Mouse (Mus musculus): ENCODE data around the gene Kdm5a. TPM values are rescaled to one million over a fixed set of nuclear protein-coding genes. Genes with fewer than 3 reads are reported as not detected.

The Kdm5a gene
- polyA plus RNA-seq (2015; fragmentation: Nextera tagmentation; extraction: Ambion mirVana), result 15.1 and 17.2 TPM in 2 replicates

DNA sequence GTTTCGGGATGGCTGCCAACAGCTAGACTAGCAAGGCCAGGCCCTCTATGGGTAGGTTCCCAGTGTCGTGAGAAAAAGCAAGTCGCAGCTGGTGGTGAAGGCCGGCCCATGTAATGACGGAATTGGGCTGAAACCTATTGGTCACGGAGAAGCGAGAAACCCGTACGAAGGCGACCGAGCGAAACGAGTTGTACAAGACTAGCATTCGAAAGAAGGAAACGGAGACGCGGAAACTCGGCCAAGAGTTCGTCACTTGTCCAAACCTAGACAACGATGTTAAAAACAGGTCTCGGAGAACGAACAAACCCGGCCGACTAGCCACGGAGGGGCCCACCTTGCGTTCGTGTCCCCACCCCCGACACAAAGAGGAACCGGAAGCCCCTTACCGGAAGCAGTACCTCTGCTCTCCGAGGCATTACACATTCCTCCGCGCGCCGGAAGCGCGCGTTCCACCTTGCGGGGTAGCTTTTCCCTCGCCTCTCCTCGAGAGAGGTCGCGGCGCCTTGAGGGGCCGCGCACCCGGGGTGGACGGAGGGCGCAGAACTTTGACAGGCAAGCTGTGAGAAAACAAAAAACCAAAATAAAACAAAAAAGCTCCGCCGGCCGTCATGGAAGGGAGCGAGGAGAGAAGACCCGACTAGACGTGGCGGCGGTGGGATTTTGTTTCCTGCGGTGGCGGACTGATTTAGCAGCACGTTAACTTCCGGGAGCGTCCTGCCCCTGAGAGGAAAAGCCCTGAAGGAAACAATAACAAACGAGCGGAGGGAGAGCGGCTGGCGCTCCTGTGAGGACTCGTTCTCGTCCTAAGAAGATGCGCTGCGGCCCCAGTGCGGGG, at the start of gene Kdm5a, which contains the start of gene Ccdc77:
Gene Kdm5a (plus strand): TSS at position 437 of the 835 bp plus-strand sequence.
Gene Ccdc77 (minus strand): TSS at position 687 of the 835 bp plus-strand sequence.
- WGBS (ENCODE audit: insufficient replicate concordance), result 0% methylated on average over 71 of the region's 71 CpGs
- peaks cover 7% of the 10 kb centered on the region for H3K36me3 ChIP-seq (ENCODE audit: control insufficient read depth, insufficient read depth)
- H3K27ac ChIP-seq (ENCODE audit: low read length), result peak within 1 kb of the TSS; percentile 95
- no peaks in the 10 kb centered on the region for H3K9me3 ChIP-seq (replicated peaks; ENCODE audit: control insufficient read depth, low read length)
- H3K4me1 ChIP-seq (ENCODE audit: control insufficient read depth, low read depth, low read length), result peaks cover 15% of the 10 kb centered on the region
- peak within 1 kb of the TSS; percentile 97 for H3K9ac ChIP-seq (ENCODE audit: low read depth, low read length)
- ATAC-seq (ENCODE audit: low read depth), result peak; percentile 96
- H3K4me2 ChIP-seq (ENCODE audit: low read depth, low read length), result peak within 1 kb of the TSS; percentile 80
- no peaks in the 10 kb centered on the region for H3K27me3 ChIP-seq (ENCODE audit: control insufficient read depth, insufficient read depth, low read depth, low read length)
- peak within 1 kb of the TSS; percentile 99 for H3K4me3 ChIP-seq (ENCODE audit: low read depth, low read length)

DNA sequence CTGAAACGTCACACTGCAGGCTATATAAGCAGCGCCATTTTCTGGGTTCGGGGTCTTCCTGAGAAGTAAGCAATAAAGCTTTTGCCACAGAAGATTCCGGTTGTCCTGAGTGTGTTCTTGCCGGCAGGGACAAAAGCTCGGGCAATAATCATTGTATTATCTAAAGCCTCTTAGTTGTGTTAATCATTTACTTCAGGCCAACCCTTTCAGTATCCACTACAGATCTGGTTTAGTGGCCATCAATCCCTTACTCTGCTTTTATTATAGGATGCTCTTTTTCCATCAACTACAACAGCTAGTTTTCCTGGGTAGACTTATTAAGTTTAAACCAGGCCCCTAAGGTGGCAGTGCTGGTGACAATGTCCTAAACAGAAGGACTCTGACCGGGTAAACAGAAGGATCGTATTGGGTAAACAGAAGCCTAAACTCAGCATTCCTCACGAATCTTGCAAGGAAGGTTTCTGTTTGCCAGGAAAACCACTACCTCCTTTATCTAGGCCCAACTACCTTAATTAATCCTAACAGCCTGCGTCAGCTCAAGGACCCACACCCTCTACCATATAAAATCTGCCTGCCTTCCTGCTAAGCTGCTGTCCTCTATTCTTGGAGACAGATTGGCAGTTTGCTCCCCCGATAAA, 45.5 kb upstream of the Kdm5a start:
- Histone ChIP-seq H3K4me1 (ENCODE audit: control insufficient read depth, low read depth, low read length) (no peaks in the 10 kb centered on the region), H3K36me3 (ENCODE audit: control insufficient read depth, insufficient read depth) (no peaks in the 10 kb centered on the region), H3K27me3 (ENCODE audit: control insufficient read depth, insufficient read depth, low read depth, low read length) (no peaks in the 10 kb centered on the region), H3K9ac (ENCODE audit: low read depth, low read length) (no peak overlapping the region), H3K4me3 (ENCODE audit: low read depth, low read length) (no peak overlapping the region), H3K4me2 (ENCODE audit: low read depth, low read length) (no peak overlapping the region), H3K27ac (ENCODE audit: low read length) (no peak overlapping the region), H3K9me3 (replicated peaks; ENCODE audit: control insufficient read depth, low read length) (no peaks in the 10 kb centered on the region)
- WGBS (ENCODE audit: insufficient replicate concordance), result 57% methylated on average over 11 of the region's 11 CpGs
- no peak for ATAC-seq (ENCODE audit: low read depth)

DNA sequence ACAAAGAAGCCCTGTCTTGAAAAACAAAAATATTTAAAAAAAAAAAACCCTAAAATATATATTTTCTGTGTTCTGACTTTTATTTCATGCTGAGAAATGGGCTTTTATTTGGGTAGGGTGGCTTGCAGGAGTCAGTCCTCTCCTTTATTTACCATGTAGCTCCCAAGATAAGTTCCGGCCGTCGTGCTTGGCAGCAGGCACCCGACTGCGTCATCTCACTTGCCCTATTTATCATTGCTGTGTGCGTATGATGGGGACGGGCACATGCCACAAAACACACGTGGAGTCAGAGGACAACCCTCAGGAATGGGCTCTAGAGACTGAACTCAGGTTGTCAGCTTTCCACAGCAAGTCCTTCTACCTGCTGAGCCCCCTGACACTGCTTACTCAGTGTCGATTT, 44.8 kb upstream of the Kdm5a start:
- Histone ChIP-seq H3K36me3 (ENCODE audit: control insufficient read depth, insufficient read depth) (peaks cover 4% of the 10 kb centered on the region; the same call in 1 of the 2 replicates), H3K4me3 (ENCODE audit: low read depth, low read length) (no peak overlapping the region), H3K4me2 (ENCODE audit: low read depth, low read length) (no peak overlapping the region), H3K27me3 (ENCODE audit: control insufficient read depth, insufficient read depth, low read depth, low read length) (no peaks in the 10 kb centered on the region), H3K4me1 (ENCODE audit: control insufficient read depth, low read depth, low read length) (no peaks in the 10 kb centered on the region), H3K9me3 (replicated peaks; ENCODE audit: control insufficient read depth, low read length) (no peaks in the 10 kb centered on the region), H3K27ac (ENCODE audit: low read length) (no peak overlapping the region), H3K9ac (ENCODE audit: low read depth, low read length) (no peak overlapping the region)
- 70% methylated on average over 9 of the region's 9 CpGs for WGBS (ENCODE audit: insufficient replicate concordance)
- ATAC-seq (ENCODE audit: low read depth), result no peak

DNA sequence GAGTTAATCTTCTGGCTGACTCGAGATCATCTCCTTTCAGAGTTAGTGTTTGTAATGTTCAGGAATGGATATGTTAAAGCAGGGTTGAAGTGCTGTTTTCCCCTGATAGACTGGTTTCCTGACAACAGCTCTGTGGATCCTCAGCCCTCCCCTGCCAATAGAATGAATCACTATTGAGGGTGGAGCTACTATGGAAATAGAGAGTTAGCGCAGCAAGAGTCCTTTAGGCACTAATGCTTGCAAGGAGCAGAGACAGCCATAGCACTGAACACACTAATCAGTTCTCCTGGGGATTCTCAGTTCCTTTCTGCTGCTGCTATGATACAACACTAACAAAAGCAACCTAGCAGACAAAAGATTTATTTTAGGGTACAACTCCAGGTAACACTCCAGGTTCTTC, 43.6 kb upstream of the Kdm5a start:
- H3K27ac ChIP-seq (ENCODE audit: low read length), result no peak overlapping the region
- no peak for ATAC-seq (ENCODE audit: low read depth)
- peaks cover 14% of the 10 kb centered on the region for H3K36me3 ChIP-seq (ENCODE audit: control insufficient read depth, insufficient read depth)
- H3K9me3 ChIP-seq (replicated peaks; ENCODE audit: control insufficient read depth, low read length), result no peaks in the 10 kb centered on the region
- 56% methylated on average over 2 of the region's 2 CpGs for WGBS (ENCODE audit: insufficient replicate concordance)
- no peaks in the 10 kb centered on the region for H3K27me3 ChIP-seq (ENCODE audit: control insufficient read depth, insufficient read depth, low read depth, low read length)
- no peak overlapping the region for H3K4me3 ChIP-seq (ENCODE audit: low read depth, low read length)
- no peak overlapping the region for H3K4me2 ChIP-seq (ENCODE audit: low read depth, low read length)
- no peaks in the 10 kb centered on the region for H3K4me1 ChIP-seq (ENCODE audit: control insufficient read depth, low read depth, low read length)
- H3K9ac ChIP-seq (ENCODE audit: low read depth, low read length), result no peak overlapping the region

DNA sequence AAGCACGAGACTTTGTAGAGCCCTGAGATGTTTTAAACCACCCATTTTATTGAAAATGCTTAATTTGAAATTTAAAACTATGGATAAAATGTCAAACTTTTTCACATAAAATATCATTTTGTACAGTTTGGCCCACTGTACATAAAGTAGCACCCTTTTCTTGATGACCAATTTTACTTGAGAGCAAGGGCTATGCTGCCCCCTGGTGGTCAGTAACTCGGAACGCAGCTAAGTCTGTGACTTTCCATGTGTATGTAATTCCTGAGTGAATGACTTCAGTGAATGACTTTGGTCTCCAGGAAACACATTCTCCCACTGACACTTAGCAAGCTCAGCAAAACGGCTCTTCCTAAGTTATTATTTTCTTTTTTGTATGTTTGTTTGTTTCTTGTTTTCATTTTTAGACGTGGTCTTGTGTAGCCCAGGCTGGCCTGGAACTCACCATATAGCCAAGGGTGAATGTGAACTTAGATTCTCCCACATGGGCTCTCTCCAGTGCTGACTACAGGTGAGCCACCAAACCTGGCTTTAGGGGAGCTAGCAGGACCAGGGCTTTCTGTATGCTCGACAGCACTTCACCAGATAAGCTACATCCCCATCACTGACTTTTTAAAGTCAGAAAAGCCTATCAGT, 39.5 kb upstream of the Kdm5a start:
- H3K4me3 ChIP-seq (ENCODE audit: low read depth, low read length), result no peak overlapping the region
- H3K27me3 ChIP-seq (ENCODE audit: control insufficient read depth, insufficient read depth, low read depth, low read length), result no peaks in the 10 kb centered on the region
- no peak overlapping the region for H3K4me2 ChIP-seq (ENCODE audit: low read depth, low read length)
- H3K4me1 ChIP-seq (ENCODE audit: control insufficient read depth, low read depth, low read length), result no peaks in the 10 kb centered on the region
- ATAC-seq (ENCODE audit: low read depth), result no peak
- peaks cover 25% of the 10 kb centered on the region for H3K36me3 ChIP-seq (ENCODE audit: control insufficient read depth, insufficient read depth)
- no peak overlapping the region for H3K9ac ChIP-seq (ENCODE audit: low read depth, low read length)
- H3K9me3 ChIP-seq (replicated peaks; ENCODE audit: control insufficient read depth, low read length), result no peaks in the 10 kb centered on the region
- H3K27ac ChIP-seq (ENCODE audit: low read length), result no peak overlapping the region
- 29% methylated on average over 6 of the region's 6 CpGs for WGBS (ENCODE audit: insufficient replicate concordance)

DNA sequence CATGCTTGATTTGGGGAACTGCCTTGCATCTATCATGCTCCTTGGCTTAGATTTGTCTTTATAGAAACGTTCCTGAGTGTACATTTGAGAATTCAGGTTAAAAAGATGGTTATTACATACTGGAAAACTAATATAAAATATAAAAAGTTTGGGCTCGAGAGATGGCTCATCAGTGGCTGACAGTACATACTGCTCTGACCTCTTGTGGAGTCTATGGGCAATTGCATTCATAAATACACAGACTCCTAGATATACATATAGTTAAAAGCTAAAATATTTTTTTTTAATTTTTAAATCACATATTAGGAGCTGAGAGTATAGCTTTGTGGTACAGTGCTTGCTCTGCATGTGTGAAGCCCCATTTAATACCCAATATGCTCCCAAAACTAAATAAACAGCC, 31.6 kb upstream of the Kdm5a start:
- 67% methylated on average over 2 of the region's 2 CpGs for WGBS (ENCODE audit: insufficient replicate concordance)
- H3K4me3 ChIP-seq (ENCODE audit: low read depth, low read length), result no peak overlapping the region
- no peaks in the 10 kb centered on the region for H3K4me1 ChIP-seq (ENCODE audit: control insufficient read depth, low read depth, low read length)
- peaks cover 56% of the 10 kb centered on the region for H3K36me3 ChIP-seq (ENCODE audit: control insufficient read depth, insufficient read depth)
- H3K9ac ChIP-seq (ENCODE audit: low read depth, low read length), result no peak overlapping the region
- H3K9me3 ChIP-seq (replicated peaks; ENCODE audit: control insufficient read depth, low read length), result no peaks in the 10 kb centered on the region
- H3K4me2 ChIP-seq (ENCODE audit: low read depth, low read length), result no peak overlapping the region
- no peak overlapping the region for H3K27ac ChIP-seq (ENCODE audit: low read length)
- H3K27me3 ChIP-seq (ENCODE audit: control insufficient read depth, insufficient read depth, low read depth, low read length), result no peaks in the 10 kb centered on the region
- ATAC-seq (ENCODE audit: low read depth), result no peak

DNA sequence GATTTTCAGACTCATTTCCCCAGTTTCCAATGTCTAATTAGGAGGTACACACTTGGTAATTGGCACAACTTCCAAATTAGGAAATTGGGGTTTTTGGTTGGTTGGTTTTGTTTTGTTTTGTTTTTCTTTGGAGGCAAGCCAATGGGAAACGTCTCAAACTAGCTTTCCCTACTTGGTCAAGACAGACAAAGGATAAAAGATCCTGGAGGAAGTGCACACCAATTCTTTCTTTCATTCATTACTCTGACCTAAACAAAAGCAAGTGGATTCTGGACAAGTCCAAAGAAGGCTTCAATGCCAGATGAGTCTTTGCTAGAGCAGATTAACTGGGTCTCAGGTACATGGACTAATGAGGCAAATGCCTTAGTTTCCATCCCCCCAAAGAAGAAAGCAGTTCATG, 19.9 kb upstream of the Kdm5a start:
- 51% methylated on average over 1 of the region's 1 CpGs for WGBS (ENCODE audit: insufficient replicate concordance)
- H3K4me2 ChIP-seq (ENCODE audit: low read depth, low read length), result no peak overlapping the region
- H3K9ac ChIP-seq (ENCODE audit: low read depth, low read length), result no peak overlapping the region
- H3K4me3 ChIP-seq (ENCODE audit: low read depth, low read length), result no peak overlapping the region
- H3K9me3 ChIP-seq (replicated peaks; ENCODE audit: control insufficient read depth, low read length), result no peaks in the 10 kb centered on the region
- H3K4me1 ChIP-seq (ENCODE audit: control insufficient read depth, low read depth, low read length), result no peaks in the 10 kb centered on the region
- peaks cover 49% of the 10 kb centered on the region for H3K36me3 ChIP-seq (ENCODE audit: control insufficient read depth, insufficient read depth)
- no peak overlapping the region for H3K27ac ChIP-seq (ENCODE audit: low read length)
- no peaks in the 10 kb centered on the region for H3K27me3 ChIP-seq (ENCODE audit: control insufficient read depth, insufficient read depth, low read depth, low read length)
- ATAC-seq (ENCODE audit: low read depth), result no peak

DNA sequence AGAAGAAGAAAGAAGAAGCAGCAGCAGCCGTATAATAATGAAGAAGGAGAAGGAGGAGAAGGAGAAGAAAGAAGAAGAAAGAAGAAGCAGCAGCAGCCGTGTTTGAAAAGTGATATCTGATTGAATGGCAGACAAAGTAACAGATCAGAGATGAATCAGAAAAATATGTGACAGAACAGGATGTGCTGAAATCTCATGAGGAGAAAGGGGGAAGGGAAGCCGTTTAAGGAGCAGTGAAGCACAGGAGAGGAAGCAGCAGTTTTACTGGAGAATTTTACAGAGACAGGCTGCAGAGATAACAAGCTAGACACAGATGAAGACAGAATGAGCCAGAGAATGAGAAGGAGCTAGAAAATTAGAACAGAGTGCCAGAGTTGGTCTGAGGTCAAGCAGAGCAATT, 14.9 kb upstream of the Kdm5a start:
- peaks cover 46% of the 10 kb centered on the region for H3K36me3 ChIP-seq (ENCODE audit: control insufficient read depth, insufficient read depth)
- H3K9me3 ChIP-seq (replicated peaks; ENCODE audit: control insufficient read depth, low read length), result no peaks in the 10 kb centered on the region
- 61% methylated on average over 3 of the region's 3 CpGs for WGBS (ENCODE audit: insufficient replicate concordance)
- H3K9ac ChIP-seq (ENCODE audit: low read depth, low read length), result no peak overlapping the region
- no peak overlapping the region for H3K4me3 ChIP-seq (ENCODE audit: low read depth, low read length)
- no peak for ATAC-seq (ENCODE audit: low read depth)
- no peaks in the 10 kb centered on the region for H3K4me1 ChIP-seq (ENCODE audit: control insufficient read depth, low read depth, low read length)
- H3K27ac ChIP-seq (ENCODE audit: low read length), result no peak overlapping the region
- no peak overlapping the region for H3K4me2 ChIP-seq (ENCODE audit: low read depth, low read length)
- H3K27me3 ChIP-seq (ENCODE audit: control insufficient read depth, insufficient read depth, low read depth, low read length), result no peaks in the 10 kb centered on the region

Measured in liver, embryonic 16.5 days (tissue).